In the genomic region with DNA sequence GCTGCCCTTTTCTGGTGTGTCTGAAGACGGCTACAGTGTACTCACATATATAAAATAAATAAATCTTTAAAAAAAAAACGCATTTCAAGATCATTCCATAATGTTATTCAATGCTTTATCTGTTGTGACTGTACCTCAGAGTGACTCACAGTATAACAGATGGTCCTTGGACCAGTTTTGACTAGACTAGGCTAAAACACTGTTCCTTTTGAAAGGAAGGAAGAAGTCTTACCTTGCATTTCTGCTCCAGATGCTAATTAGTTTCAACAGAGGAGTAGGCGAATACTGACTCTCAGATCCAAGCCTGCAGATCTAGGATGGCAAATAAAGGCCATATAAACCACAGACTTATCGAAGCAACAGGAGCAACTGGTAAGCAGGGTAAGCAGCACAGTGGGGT, we compare ENCODE assay signal across 23 mouse cellular contexts. TPM values are rescaled to one million over a fixed set of nuclear protein-coding genes. Genes with fewer than 3 reads are reported as not detected.
DNase-seq lines count a peak whose midpoint lies in the region; ATAC-seq lines count a peak whose summit lies in the region.
"Had no signal": no experiment of that assay in that cellular context is flagged by ENCODE, and none has a peak within 500 bp of the region (broad histone marks: within the 10 kb centered on the region; RNA-seq: fewer than 3 reads in every experiment).

No protein-coding gene starts in this region.

- intact Hi-C loops in heart, postnatal 36 days (cut with DNase I), result no loop called here

- WGBS in forebrain, embryonic 14.5 days, result 93% methylated on average over 4 of the region's 4 CpGs

- no peaks in the 10 kb centered on the region for H3K27me3 ChIP-seq in forebrain, embryonic 14.5 days (replicated peaks; ENCODE audit: control insufficient read depth, insufficient read depth, low read length)
- H3K27me3 ChIP-seq: CH12.LX; embryonic facial prominence, embryonic 12.5 days; forebrain, embryonic 13.5 days had no signal

- no peak for ATAC-seq in forebrain, embryonic 14.5 days
- ATAC-seq: CD4-positive, CD25-positive, alpha-beta regulatory T cell, adult 4 months; forebrain, embryonic 13.5 days; forebrain, embryonic 16.5 days had no signal

- no peak overlapping the region for H3K9ac ChIP-seq in forebrain, embryonic 14.5 days (ENCODE audit: low read length)
- H3K9ac ChIP-seq: embryonic facial prominence, embryonic 12.5 days; forebrain, embryonic 13.5 days had no signal

- peak; percentile 55 for DNase-seq in heart, adult 11 months
- DNase-seq in heart, postnatal 36 days, result no peak
- DNase-seq in 3T3-L1 (ENCODE audit: low read depth, low spot score), result peak; percentile 13
- peak; percentile 22 for DNase-seq in NIH3T3 (ENCODE audit: low read depth)
- peak; percentile 34 for DNase-seq in telencephalon, adult 2 months (ENCODE audit: low read depth, low spot score)
- DNase-seq in urinary bladder, postnatal 10 days (ENCODE audit: low spot score), result no peak
- no peak for DNase-seq in forebrain, embryonic 14.5 days (ENCODE audit: low spot score)
- DNase-seq: adrenal gland, adult 2 months; adrenal gland, postnatal 10 days; adrenal gland, postnatal 25 days; B cell, adult 2 months; cerebellum, adult 11-12 months; cerebellum, adult 2 months; cerebellum, adult 9-10 months; cerebellum, postnatal 10 days; cerebellum, postnatal 25 days had no signal

- no peaks in the 10 kb centered on the region for H3K9me3 ChIP-seq in forebrain, embryonic 14.5 days (replicated peaks; ENCODE audit: control insufficient read depth, low read length)
- H3K9me3 ChIP-seq: embryonic facial prominence, embryonic 10.5 days; embryonic facial prominence, embryonic 12.5 days; forebrain, embryonic 13.5 days; G1E had no signal

- no peak overlapping the region for H3K27ac ChIP-seq in forebrain, embryonic 14.5 days (ENCODE audit: low read depth, low read length)
- H3K27ac ChIP-seq: embryonic facial prominence, embryonic 10.5 days; embryonic facial prominence, embryonic 12.5 days; forebrain, embryonic 13.5 days had no signal

- H3K36me3 ChIP-seq in forebrain, embryonic 14.5 days (ENCODE audit: control insufficient read depth, insufficient read depth, low read length), result peaks cover 41% of the 10 kb centered on the region

- no peak overlapping the region for H3K4me3 ChIP-seq in forebrain, embryonic 14.5 days (ENCODE audit: low read depth, low read length)
- H3K4me3 ChIP-seq: embryonic facial prominence, embryonic 10.5 days; embryonic facial prominence, embryonic 12.5 days; forebrain, embryonic 13.5 days had no signal

- no peak overlapping the region for H3K4me2 ChIP-seq in forebrain, embryonic 14.5 days (ENCODE audit: low read length)
- H3K4me2 ChIP-seq: embryonic facial prominence, embryonic 12.5 days; forebrain, embryonic 13.5 days had no signal

- no peaks in the 10 kb centered on the region for H3K4me1 ChIP-seq in forebrain, embryonic 14.5 days (ENCODE audit: control insufficient read depth, insufficient read depth, low read length)
- H3K4me1 ChIP-seq: embryonic facial prominence, embryonic 10.5 days; embryonic facial prominence, embryonic 12.5 days; forebrain, embryonic 13.5 days had no signal

RNA-seq across cellular contexts. Expression of a gene that starts 45.9 kb away (rescaled TPM):
- total RNA-seq in heart, postnatal 36 days (2021), result 10 to 100 TPM; 12.9 to 14.3 TPM
- polyA plus RNA-seq in forebrain, embryonic 14.5 days (2014; fragmentation: Nextera tagmentation; extraction: Ambion mirVana), result 10.7 and 11.7 TPM in 2 replicates

RNA-seq across cellular contexts. Expression of a gene that starts 50.1 kb away (rescaled TPM):
- total RNA-seq in heart, postnatal 36 days (2021), result 10 to 100 TPM; 86.1 to 86.3 TPM
- 155 and 177 TPM in 2 replicates for polyA plus RNA-seq in forebrain, embryonic 14.5 days (2014; fragmentation: Nextera tagmentation; extraction: Ambion mirVana)

Comparison
In these comparisons a context has a peak if more than half of its experiments do, and no peak if none do; other contexts are left out.
1. DNase-seq: peak in heart, adult 11 months (single experiment), 3T3-L1 (single experiment), NIH3T3 (single experiment) and telencephalon, adult 2 months (single experiment); none in heart, postnatal 36 days (0 of 2), urinary bladder, postnatal 10 days (single experiment) and forebrain, embryonic 14.5 days (single experiment).